Mouse (Mus musculus) midbrain, embryonic 13.5 days (tissue): Measurements from ENCODE around the gene Sp100. TPM values are rescaled to one million over a fixed set of nuclear protein-coding genes. Genes with fewer than 3 reads are reported as not detected.
"Not testable (repeated sequence)": the region's sequence is repeated elsewhere in the genome, so short reads cannot be mapped to it uniquely, and the experiment has no call there.

ENCODE experiments used
- ATAC-seq: fragments of 200-750 bp; cut with Nextera tagmentation; 2 replicates; pipeline ENCODE4 v1.8.0; 2017; ENCODE audit warnings: mild to moderate bottlenecking, moderate TSS enrichment, moderate library complexity
- H3K27ac ChIP-seq: fragments of 300-500 bp; sonication (generic); 2 replicates; pipeline ENCODE4 v1.5.1; 2015; ENCODE audit warnings: inconsistent platforms, mild to moderate bottlenecking, moderate library complexity
- H3K27me3 ChIP-seq: fragments of 300-500 bp; sonication (generic); 2 replicates; pipeline ENCODE4 v1.6.1; 2015; ENCODE audit warnings: mild to moderate bottlenecking, inconsistent platforms
- H3K36me3 ChIP-seq: fragments of 300-500 bp; sonication (generic); 2 replicates; pipeline ENCODE4 v1.6.1; 2015; ENCODE audit warnings: mild to moderate bottlenecking, inconsistent platforms
- H3K4me1 ChIP-seq: fragments of 300-500 bp; sonication (generic); replicated peaks from 2 replicates; pipeline ENCODE4 v1.6.1; 2015; ENCODE audit warnings: inconsistent platforms
- H3K4me2 ChIP-seq: fragments of 300-500 bp; sonication (generic); replicated peaks from 2 replicates; pipeline ENCODE4 v1.6.1; 2015; ENCODE audit warnings: moderate library complexity, mild to moderate bottlenecking, inconsistent platforms
- H3K4me3 ChIP-seq: fragments of 300-500 bp; sonication (generic); replicated peaks from 2 replicates; pipeline ENCODE4 v1.5.1; 2015; ENCODE audit warnings: mild to moderate bottlenecking, inconsistent platforms
- H3K9ac ChIP-seq: fragments of 300-500 bp; sonication (generic); replicated peaks from 2 replicates; pipeline ENCODE4 v1.6.1; 2015; ENCODE audit warnings: mild to moderate bottlenecking, inconsistent platforms
- H3K9me3 ChIP-seq: fragments of 300-500 bp; sonication (generic); 2 replicates; pipeline ENCODE4 v1.6.1; 2016; ENCODE audit warnings: mild to moderate bottlenecking, inconsistent platforms
- WGBS: fragments of 180-500 bp; shearing (Covaris S2); methylation state at CpG from one replicate; pipeline ENCODE4 v1.1.7; 2015; 5-methylcytosine and 5-hydroxymethylcytosine counted together
- polyA plus RNA-seq: library from polyadenylated mRNA; unstranded; fragments of >200 nt; fragmentation: Nextera tagmentation; extraction: Ambion mirVana; gene quantifications from 2 replicates; pipeline ENCODE4 v1.2.1, GENCODE M21; 2015

The Sp100 gene
- polyA plus RNA-seq, 1 experiment from 2014 or later: 0.59 TPM

GRCm38 (mm10) chr1:85651770-85652275 lies 2.0 kb downstream of the Sp100 start:
- H3K4me2 ChIP-seq, ATAC-seq, H3K4me3 ChIP-seq, H3K9ac ChIP-seq, H3K36me3 ChIP-seq, H3K27ac ChIP-seq, H3K9me3 ChIP-seq, H3K27me3 ChIP-seq, H3K4me1 ChIP-seq: not testable (repeated sequence)
- WGBS: 83% methylated on average over 13 of the region's 13 CpGs

- ATAC-seq, H3K36me3 ChIP-seq, H3K4me2 ChIP-seq, H3K4me1 ChIP-seq, H3K9ac ChIP-seq, H3K9me3 ChIP-seq, H3K4me3 ChIP-seq, H3K27me3 ChIP-seq, H3K27ac ChIP-seq: not testable (repeated sequence)
- 95% methylated on average over 2 of the region's 2 CpGs for WGBS
These were observed 7.4 kb downstream of the Sp100 start for GRCm38 (mm10) chr1:85657211-85657610.

- Histone ChIP-seq H3K4me2 (no peak overlapping the region), H3K9ac (no peak overlapping the region), H3K27me3 (no peaks in the 10 kb centered on the region), H3K4me3 (no peak overlapping the region), H3K9me3 (no peaks in the 10 kb centered on the region), H3K36me3 (no peaks in the 10 kb centered on the region), H3K27ac (no peak overlapping the region), H3K4me1 (no peaks in the 10 kb centered on the region)
- no peak for ATAC-seq
These were observed 14.5 kb downstream of the Sp100 start for GRCm38 (mm10) chr1:85664266-85664665.

- Histone ChIP-seq H3K4me1 (no peaks in the 10 kb centered on the region), H3K9ac (no peak overlapping the region), H3K9me3 (no peaks in the 10 kb centered on the region), H3K36me3 (no peaks in the 10 kb centered on the region), H3K4me3 (no peak overlapping the region), H3K27ac (no peak overlapping the region), H3K4me2 (no peak overlapping the region), H3K27me3 (no peaks in the 10 kb centered on the region)
- 63% methylated on average over 4 of the region's 4 CpGs for WGBS
- ATAC-seq: no peak
These were observed 30.4 kb downstream of the Sp100 start for GRCm38 (mm10) chr1:85680226-85680625.

- WGBS: 80% methylated on average over 5 of the region's 5 CpGs
These were observed 36.9 kb downstream of the Sp100 start for GRCm38 (mm10) chr1:85686666-85687065.

GRCm38 (mm10) chr1:85687346-85687745 lies 37.6 kb downstream of the Sp100 start:
- no peaks in the 10 kb centered on the region for H3K36me3 ChIP-seq
- H3K4me2 ChIP-seq: no peak overlapping the region
- H3K4me1 ChIP-seq: no peaks in the 10 kb centered on the region
- H3K27me3 ChIP-seq: no peaks in the 10 kb centered on the region
- no peak overlapping the region for H3K27ac ChIP-seq
- H3K9ac ChIP-seq: no peak overlapping the region
- ATAC-seq: no peak
- H3K9me3 ChIP-seq: no peaks in the 10 kb centered on the region
- no peak overlapping the region for H3K4me3 ChIP-seq
- WGBS: 75% methylated on average over 5 of the region's 5 CpGs

More at GRCm38 (mm10) chr1:85686666-85687065, 36.9 kb downstream of the Sp100 start:
- H3K4me1 ChIP-seq: no peaks in the 10 kb centered on the region
- no peaks in the 10 kb centered on the region for H3K9me3 ChIP-seq
- no peak overlapping the region for H3K4me3 ChIP-seq
- ATAC-seq: no peak
- no peaks in the 10 kb centered on the region for H3K36me3 ChIP-seq
- H3K9ac ChIP-seq: no peak overlapping the region
- H3K27me3 ChIP-seq: no peaks in the 10 kb centered on the region
- H3K27ac ChIP-seq: no peak overlapping the region
- no peak overlapping the region for H3K4me2 ChIP-seq

GRCm38 (mm10) chr1:85690544-85690943 lies 40.8 kb downstream of the Sp100 start:
- 89% methylated on average over 3 of the region's 3 CpGs for WGBS
- no peaks in the 10 kb centered on the region for H3K9me3 ChIP-seq
- no peak overlapping the region for H3K4me3 ChIP-seq
- H3K4me2 ChIP-seq: no peak overlapping the region
- H3K27me3 ChIP-seq: no peaks in the 10 kb centered on the region
- H3K27ac ChIP-seq: no peak overlapping the region
- H3K9ac ChIP-seq: no peak overlapping the region
- no peaks in the 10 kb centered on the region for H3K36me3 ChIP-seq
- H3K4me1 ChIP-seq: no peaks in the 10 kb centered on the region
- no peak for ATAC-seq

- Histone ChIP-seq H3K4me1 (no peaks in the 10 kb centered on the region), H3K9me3 (no peaks in the 10 kb centered on the region), H3K9ac (no peak overlapping the region), H3K4me2 (no peak overlapping the region), H3K27ac (no peak overlapping the region), H3K4me3 (no peak overlapping the region), H3K36me3 (no peaks in the 10 kb centered on the region), H3K27me3 (no peaks in the 10 kb centered on the region)
- no peak for ATAC-seq
- WGBS: 71% methylated on average over 1 of the region's 1 CpGs
These were observed 42.5 kb downstream of the Sp100 start for GRCm38 (mm10) chr1:85692281-85692680.

GRCm38 (mm10) chr1:85693280-85693679 lies 43.5 kb downstream of the Sp100 start:
- Histone ChIP-seq H3K27me3 (no peaks in the 10 kb centered on the region), H3K4me3 (no peak overlapping the region), H3K9me3 (no peaks in the 10 kb centered on the region), H3K4me2 (no peak overlapping the region), H3K9ac (no peak overlapping the region), H3K36me3 (no peaks in the 10 kb centered on the region), H3K27ac (no peak overlapping the region), H3K4me1 (no peaks in the 10 kb centered on the region)
- no peak for ATAC-seq
- 75% methylated on average over 3 of the region's 3 CpGs for WGBS

- no peak overlapping the region for H3K4me2 ChIP-seq
- no peaks in the 10 kb centered on the region for H3K27me3 ChIP-seq
- H3K9ac ChIP-seq: no peak overlapping the region
- no peaks in the 10 kb centered on the region for H3K9me3 ChIP-seq
- WGBS: 81% methylated on average over 3 of the region's 3 CpGs
- no peak overlapping the region for H3K4me3 ChIP-seq
- no peaks in the 10 kb centered on the region for H3K36me3 ChIP-seq
- no peaks in the 10 kb centered on the region for H3K4me1 ChIP-seq
- no peak for ATAC-seq
- no peak overlapping the region for H3K27ac ChIP-seq
These were observed 45.9 kb downstream of the Sp100 start for GRCm38 (mm10) chr1:85695646-85696045.

GRCm38 (mm10) chr1:85697721-85698493 lies 48.1 kb downstream of the Sp100 start:
- no peak overlapping the region for H3K27ac ChIP-seq
- WGBS: 83% methylated on average over 4 of the region's 4 CpGs
- H3K4me1 ChIP-seq: no peaks in the 10 kb centered on the region
- no peaks in the 10 kb centered on the region for H3K9me3 ChIP-seq
- no peaks in the 10 kb centered on the region for H3K27me3 ChIP-seq
- no peak overlapping the region for H3K9ac ChIP-seq
- H3K4me2 ChIP-seq: no peak overlapping the region
- ATAC-seq: no peak
- H3K4me3 ChIP-seq: no peak overlapping the region
- no peaks in the 10 kb centered on the region for H3K36me3 ChIP-seq

GRCm38 (mm10) chr1:85702531-85702930 lies 52.7 kb downstream of the Sp100 start:
- WGBS: 78% methylated on average over 4 of the region's 4 CpGs
- Histone ChIP-seq H3K4me1 (no peaks in the 10 kb centered on the region), H3K27me3 (no peaks in the 10 kb centered on the region), H3K27ac (no peak overlapping the region), H3K4me2 (no peak overlapping the region), H3K36me3 (no peaks in the 10 kb centered on the region), H3K9ac (no peak overlapping the region), H3K4me3 (no peak overlapping the region), H3K9me3 (no peaks in the 10 kb centered on the region)
- ATAC-seq: no peak
